Comparison of ENCODE assay signal across 24 mouse cellular contexts in genomic region chr2:128612275-128612674, GRCm38 (mm10). TPM values are rescaled to one million over a fixed set of nuclear protein-coding genes. Genes with fewer than 3 reads are reported as not detected.
A peak's percentile ranks its signal among the peaks of the same experiment; 100 is the strongest.
DNase-seq lines count a peak whose midpoint lies in the region; ATAC-seq lines count a peak whose summit lies in the region.
"Had no signal": no experiment of that assay in that cellular context is flagged by ENCODE, and none has a peak within 500 bp of the region (broad histone marks: within the 10 kb centered on the region; RNA-seq: fewer than 3 reads in every experiment).

No protein-coding gene starts in this region.

- H3K9ac ChIP-seq in stomach, embryonic 15.5 days = no peak overlapping the region
- H3K9ac ChIP-seq in forebrain, embryonic 16.5 days (replicated peaks; ENCODE audit: low read depth, low read length) = no peak overlapping the region
- H3K9ac ChIP-seq: embryonic facial prominence, embryonic 12.5 days; hindbrain, embryonic 13.5 days; limb, embryonic 12.5 days; midbrain, embryonic 13.5 days had no signal

- ATAC-seq in stomach, embryonic 15.5 days (ENCODE audit: insufficient read depth, low FRiP score, low read depth) = peak; percentile 27; the same call in 1 of the 2 replicates
- ATAC-seq in megakaryocyte, adult 5-6 weeks (ENCODE audit: poor library complexity, severe bottlenecking) = no peak
- ATAC-seq in forebrain, embryonic 16.5 days = no peak
- ATAC-seq: midbrain, embryonic 13.5 days had no signal

- peaks cover 35% of the 10 kb centered on the region for H3K36me3 ChIP-seq in stomach, embryonic 15.5 days
- H3K36me3 ChIP-seq in forebrain, embryonic 16.5 days (ENCODE audit: control insufficient read depth, insufficient read depth) = peaks cover 45% of the 10 kb centered on the region

- no peak overlapping the region for H3K4me2 ChIP-seq in stomach, embryonic 15.5 days
- H3K4me2 ChIP-seq in forebrain, embryonic 16.5 days (ENCODE audit: low read length) = no peak overlapping the region
- H3K4me2 ChIP-seq: embryonic facial prominence, embryonic 12.5 days; hindbrain, embryonic 13.5 days; limb, embryonic 12.5 days; midbrain, embryonic 13.5 days had no signal

- no peak overlapping the region for H3K4me3 ChIP-seq in stomach, embryonic 15.5 days (replicated peaks)
- no peak overlapping the region for H3K4me3 ChIP-seq in forebrain, embryonic 16.5 days (replicated peaks; ENCODE audit: low read length)
- H3K4me3 ChIP-seq: embryonic facial prominence, embryonic 12.5 days; hindbrain, embryonic 13.5 days; limb, embryonic 12.5 days; midbrain, embryonic 13.5 days; myocyte had no signal

- no peaks in the 10 kb centered on the region for H3K4me1 ChIP-seq in stomach, embryonic 15.5 days
- H3K4me1 ChIP-seq in forebrain, embryonic 16.5 days (replicated peaks; ENCODE audit: control insufficient read depth, insufficient read depth, low read length) = no peaks in the 10 kb centered on the region
- H3K4me1 ChIP-seq: embryonic facial prominence, embryonic 12.5 days; hindbrain, embryonic 13.5 days; limb, embryonic 12.5 days; midbrain, embryonic 13.5 days had no signal

- H3K27ac ChIP-seq in stomach, embryonic 15.5 days = no peak overlapping the region
- no peak overlapping the region for H3K27ac ChIP-seq in forebrain, embryonic 16.5 days (ENCODE audit: low read length)
- H3K27ac ChIP-seq: embryonic facial prominence, embryonic 12.5 days; hindbrain, embryonic 13.5 days; limb, embryonic 12.5 days; midbrain, embryonic 13.5 days had no signal

- no peaks in the 10 kb centered on the region for H3K27me3 ChIP-seq in stomach, embryonic 15.5 days (replicated peaks)
- no peaks in the 10 kb centered on the region for H3K27me3 ChIP-seq in forebrain, embryonic 16.5 days (replicated peaks; ENCODE audit: control insufficient read depth, insufficient read depth, low read length)
- H3K27me3 ChIP-seq: embryonic facial prominence, embryonic 12.5 days; hindbrain, embryonic 13.5 days; limb, embryonic 12.5 days; midbrain, embryonic 13.5 days had no signal

- H3K9me3 ChIP-seq in stomach, embryonic 15.5 days = no peaks in the 10 kb centered on the region
- no peaks in the 10 kb centered on the region; the same call in 1 of the 2 replicates for H3K9me3 ChIP-seq in forebrain, embryonic 16.5 days (ENCODE audit: control insufficient read depth, low read length)
- H3K9me3 ChIP-seq: embryonic facial prominence, embryonic 12.5 days; hindbrain, embryonic 13.5 days; limb, embryonic 12.5 days; midbrain, embryonic 13.5 days had no signal

- DNase-seq in kidney, adult 9 months = peak; percentile 79
- DNase-seq in kidney, postnatal 4 days = no peak
- DNase-seq in adrenal gland, postnatal 25 days = peak; percentile 51
- DNase-seq in liver = peak; percentile 26
- no peak for DNase-seq in lung, postnatal 4 days
- DNase-seq: cerebellum, adult 11-12 months; lung, postnatal 10 days; retina, postnatal 1 day; thymus, postnatal 14 days had no signal

- WGBS in stomach, embryonic 15.5 days = 88% methylated on average over 7 of the region's 7 CpGs
- 92% methylated on average over 7 of the region's 7 CpGs for WGBS in forebrain, embryonic 16.5 days

RNA-seq across cellular contexts. Expression of gene Spdye4c, which starts 21.3 kb away (rescaled TPM):
- not detected in 2 replicates for total RNA-seq in adrenal gland, postnatal 25 days (2021)
- polyA plus RNA-seq in stomach, embryonic 15.5 days (2015; fragmentation: Nextera tagmentation; extraction: Ambion mirVana) = not detected in 2 replicates
- total RNA-seq in megakaryocyte, adult 5-6 weeks (2015) = not detected in 2 replicates
- total RNA-seq in megakaryocyte, adult 5-6 weeks (2017) = not detected in 2 replicates
- not detected in 2 replicates for polyA plus RNA-seq in forebrain, embryonic 16.5 days (2015; fragmentation: Nextera tagmentation; extraction: Ambion mirVana)
- total RNA-seq: common myeloid progenitor, adult 5-6 weeks; G1E; left cerebral cortex, adult 18-20 months; neutrophil, adult 5-6 weeks had no signal
- polyA plus RNA-seq: embryonic facial prominence, embryonic 12.5 days; G1E; gonadal fat pad, adult 2 months; heart, embryonic 16.5 days; hindbrain, embryonic 13.5 days; limb, embryonic 12.5 days; midbrain, embryonic 13.5 days; myocyte; stomach, embryonic 14.5 days had no signal

Comparison
In these comparisons a context has a peak if more than half of its experiments do, and no peak if none do; other contexts are left out.
1. DNase-seq: peak in kidney, adult 9 months (single experiment), adrenal gland, postnatal 25 days (single experiment) and liver (single experiment); none in kidney, postnatal 4 days (0 of 2) and lung, postnatal 4 days (0 of 2).